Mouse (Mus musculus): ENCODE data around the gene Ntrk1.
"Not testable (repeated sequence)": the region's sequence is repeated elsewhere in the genome, so short reads cannot be mapped to it uniquely, and the experiment has no call there.

The Ntrk1 gene

GRCm38 (mm10) chr3:87794922-87795325 lies at the start of gene Ntrk1:
Ntrk1 (minus strand) TSS chr3:87795162.
- DNase-seq: no peak

- DNase-seq: no peak
Observed at GRCm38 (mm10) chr3:87840858-87841257, 45.9 kb upstream of the Ntrk1 start.

GRCm38 (mm10) chr3:87838622-87839021 lies 43.7 kb upstream of the Ntrk1 start:
- peak in 1 of 2 experiments; percentile 80 for DNase-seq

- DNase-seq: no peak
Observed at GRCm38 (mm10) chr3:87833482-87833881, 38.5 kb upstream of the Ntrk1 start.

- DNase-seq: no peak
Observed at GRCm38 (mm10) chr3:87832109-87832859, 37.3 kb upstream of the Ntrk1 start.

- no peak for DNase-seq
Observed at GRCm38 (mm10) chr3:87829025-87829424, 34.1 kb upstream of the Ntrk1 start.

GRCm38 (mm10) chr3:87828435-87828834 lies 33.5 kb upstream of the Ntrk1 start:
- DNase-seq: no peak

- DNase-seq: not testable (repeated sequence)
Observed at GRCm38 (mm10) chr3:87824206-87824605, 29.2 kb upstream of the Ntrk1 start, which contains the start of gene Pear1. Pear1 (minus strand) TSS chr3:87824306.

- DNase-seq: no peak
Observed at GRCm38 (mm10) chr3:87818226-87818625, 23.3 kb upstream of the Ntrk1 start.

- DNase-seq: peak; percentile 49 to 79
Observed at GRCm38 (mm10) chr3:87816646-87817093, 21.7 kb upstream of the Ntrk1 start.

GRCm38 (mm10) chr3:87816166-87816565 lies 21.2 kb upstream of the Ntrk1 start:
- DNase-seq: no peak

- no peak for DNase-seq
Observed at GRCm38 (mm10) chr3:87812873-87813272, 17.9 kb upstream of the Ntrk1 start.

- no peak for DNase-seq
Observed at GRCm38 (mm10) chr3:87812413-87812812, 17.5 kb upstream of the Ntrk1 start.

GRCm38 (mm10) chr3:87811297-87811696 lies 16.3 kb upstream of the Ntrk1 start:
- no peak for DNase-seq

GRCm38 (mm10) chr3:87809322-87809962 lies 14.5 kb upstream of the Ntrk1 start:
- no peak for DNase-seq

- DNase-seq: no peak
Observed at GRCm38 (mm10) chr3:87804038-87804677, 9.2 kb upstream of the Ntrk1 start.

GRCm38 (mm10) chr3:87801681-87802080 lies 6.7 kb upstream of the Ntrk1 start:
- no peak for DNase-seq

- peak; percentile 54 to 59 for DNase-seq
Observed at GRCm38 (mm10) chr3:87796736-87797334, 1.9 kb upstream of the Ntrk1 start, which contains the start of gene Insrr. Insrr (plus strand) TSS chr3:87796951.

GRCm38 (mm10) chr3:87795336-87796277 lies 645 bp upstream of the Ntrk1 start:
- peak; percentile 63 to 75 for DNase-seq

- no peak for DNase-seq
Observed at GRCm38 (mm10) chr3:87789768-87790167, 5.2 kb downstream of the Ntrk1 start.

- DNase-seq: no peak
Observed at GRCm38 (mm10) chr3:87789248-87789647, 5.7 kb downstream of the Ntrk1 start.

- peak in 1 of 2 experiments; percentile 25 for DNase-seq
Observed at GRCm38 (mm10) chr3:87785626-87786214, 9.2 kb downstream of the Ntrk1 start.

Data from lung, postnatal 4 days (tissue).